Mouse (Mus musculus) intestine, embryonic 15.5 days (tissue): ENCODE measurements around the gene Vps37c. TPM values are rescaled to one million over a fixed set of nuclear protein-coding genes. Genes with fewer than 3 reads are reported as not detected.

Experiments
- ATAC-seq: fragments of 200-750 bp; cut with Nextera tagmentation; 2 replicates; pipeline ENCODE4 v1.8.0; 2017; ENCODE audit warnings: moderate TSS enrichment, moderate library complexity
- H3K27ac ChIP-seq: fragments of 300-500 bp; sonication (generic); 2 replicates; pipeline ENCODE4 v1.5.1; 2015; ENCODE audit warnings: mild to moderate bottlenecking, inconsistent platforms
- H3K27me3 ChIP-seq: fragments of 300-500 bp; sonication (generic); replicated peaks from 2 replicates; pipeline ENCODE4 v1.6.1; 2015; ENCODE audit warnings: inconsistent platforms
- H3K36me3 ChIP-seq: fragments of 300-500 bp; sonication (generic); 2 replicates; pipeline ENCODE4 v1.6.1; 2015; ENCODE audit warnings: inconsistent platforms
- H3K4me1 ChIP-seq: fragments of 300-500 bp; sonication (generic); replicated peaks from 2 replicates; pipeline ENCODE4 v1.6.1; 2015; ENCODE audit warnings: inconsistent platforms
- H3K4me2 ChIP-seq: fragments of 300-500 bp; sonication (generic); replicated peaks from 2 replicates; pipeline ENCODE4 v1.6.1; 2015; ENCODE audit warnings: mild to moderate bottlenecking, inconsistent platforms
- H3K4me3 ChIP-seq: fragments of 300-500 bp; sonication (generic); replicated peaks from 2 replicates; pipeline ENCODE4 v1.5.1; 2015; ENCODE audit warnings: inconsistent platforms
- H3K9ac ChIP-seq: fragments of 300-500 bp; sonication (generic); 2 replicates; pipeline ENCODE4 v1.6.1; 2015; ENCODE audit warnings: inconsistent platforms
- H3K9me3 ChIP-seq: fragments of 300-500 bp; sonication (generic); 2 replicates; pipeline ENCODE4 v1.6.1; 2016; ENCODE audit warnings: inconsistent platforms
- WGBS: fragments of 180-500 bp; shearing (Covaris S2); methylation state at CpG from one replicate; pipeline ENCODE4 v1.1.7; 2015; 5-methylcytosine and 5-hydroxymethylcytosine counted together
- polyA plus RNA-seq: library from polyadenylated mRNA; unstranded; fragments of >200 nt; fragmentation: Nextera tagmentation; extraction: Ambion mirVana; gene quantifications from 2 replicates; pipeline ENCODE4 v1.2.1, GENCODE M21; 2015

The Vps37c gene
- polyA plus RNA-seq, 1 experiment from 2014 or later, result 28.1 TPM

- H3K27me3 ChIP-seq, result no peaks in the 10 kb centered on the region
- no peak overlapping the region for H3K9ac ChIP-seq
- H3K4me1 ChIP-seq, result peaks cover 31% of the 10 kb centered on the region
- 86% methylated on average over 4 of the region's 4 CpGs for WGBS
- no peaks in the 10 kb centered on the region for H3K36me3 ChIP-seq
- 0 out of 2 replicates have a peak overlapping the region, but pooled peaks have one; percentile 67 for H3K4me2 ChIP-seq
- H3K27ac ChIP-seq, result no peak overlapping the region
- H3K4me3 ChIP-seq, result no peak overlapping the region
- no peaks in the 10 kb centered on the region for H3K9me3 ChIP-seq
- no peak for ATAC-seq
Observed at GRCm38 (mm10) chr19:10691121-10691520, 2.6 kb downstream of the Vps37c start.

DNA sequence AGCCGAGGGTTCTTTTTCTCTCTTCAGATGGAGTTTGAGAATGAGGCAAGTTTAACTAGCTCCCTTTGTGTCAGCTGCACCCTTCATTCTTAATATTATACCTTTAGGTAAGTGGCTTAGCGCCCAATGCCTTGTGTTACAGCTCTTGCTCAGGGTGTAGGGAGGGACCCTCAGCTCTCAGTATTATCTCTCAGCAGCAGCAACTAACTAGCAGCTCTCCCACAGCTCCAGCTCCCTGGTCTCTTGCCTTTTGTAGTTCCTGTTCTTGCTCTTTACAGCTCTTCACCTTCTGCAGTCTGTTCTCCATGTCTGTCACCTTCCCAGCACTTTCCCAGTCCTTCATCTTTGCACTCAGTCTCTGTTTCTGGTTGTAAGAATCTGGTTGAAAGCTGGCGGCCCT lies 3.1 kb downstream of the Vps37c start:
- no peak for ATAC-seq
- peaks cover 31% of the 10 kb centered on the region for H3K4me1 ChIP-seq
- H3K9ac ChIP-seq, result no peak overlapping the region
- no peak overlapping the region for H3K4me3 ChIP-seq
- no peaks in the 10 kb centered on the region for H3K36me3 ChIP-seq
- H3K27ac ChIP-seq, result peak overlapping the region; percentile 55; the same call in 1 of the 2 replicates
- no peaks in the 10 kb centered on the region for H3K27me3 ChIP-seq
- 0 out of 2 replicates have a peak overlapping the region, but pooled peaks have one; percentile 4 for H3K4me2 ChIP-seq
- WGBS, result 80% methylated on average over 3 of the region's 3 CpGs
- no peaks in the 10 kb centered on the region for H3K9me3 ChIP-seq

- no peak overlapping the region for H3K9ac ChIP-seq
- H3K4me1 ChIP-seq, result peaks cover 37% of the 10 kb centered on the region
- no peak for ATAC-seq
- H3K4me2 ChIP-seq, result no peak overlapping the region
- WGBS, result 64% methylated on average over 4 of the region's 4 CpGs
- H3K9me3 ChIP-seq, result no peaks in the 10 kb centered on the region
- H3K27ac ChIP-seq, result peak overlapping the region; percentile 55; the same call in 1 of the 2 replicates
- H3K27me3 ChIP-seq, result no peaks in the 10 kb centered on the region
- H3K36me3 ChIP-seq, result no peaks in the 10 kb centered on the region
- H3K4me3 ChIP-seq, result no peak overlapping the region
Observed at GRCm38 (mm10) chr19:10692361-10692760, 3.8 kb downstream of the Vps37c start.

- Histone ChIP-seq H3K9ac (no peak overlapping the region), H3K27ac (no peak overlapping the region), H3K4me2 (no peak overlapping the region), H3K27me3 (no peaks in the 10 kb centered on the region), H3K4me3 (no peak overlapping the region), H3K36me3 (no peaks in the 10 kb centered on the region), H3K9me3 (no peaks in the 10 kb centered on the region), H3K4me1 (peaks cover 48% of the 10 kb centered on the region)
- 85% methylated on average over 10 of the region's 10 CpGs for WGBS
- ATAC-seq, result no peak
Observed at GRCm38 (mm10) chr19:10693926-10694682, 5.6 kb downstream of the Vps37c start.

- no peak overlapping the region for H3K9ac ChIP-seq
- no peak for ATAC-seq
- H3K36me3 ChIP-seq, result no peaks in the 10 kb centered on the region
- peak overlapping the region; percentile 4; the same call in 1 of the 2 replicates for H3K27ac ChIP-seq
- H3K4me2 ChIP-seq, result no peak overlapping the region
- no peaks in the 10 kb centered on the region for H3K27me3 ChIP-seq
- H3K4me1 ChIP-seq, result peaks cover 51% of the 10 kb centered on the region
- no peaks in the 10 kb centered on the region for H3K9me3 ChIP-seq
- WGBS, result 58% methylated on average over 7 of the region's 7 CpGs
- H3K4me3 ChIP-seq, result no peak overlapping the region
Observed at GRCm38 (mm10) chr19:10695801-10696200, 7.3 kb downstream of the Vps37c start.

DNA sequence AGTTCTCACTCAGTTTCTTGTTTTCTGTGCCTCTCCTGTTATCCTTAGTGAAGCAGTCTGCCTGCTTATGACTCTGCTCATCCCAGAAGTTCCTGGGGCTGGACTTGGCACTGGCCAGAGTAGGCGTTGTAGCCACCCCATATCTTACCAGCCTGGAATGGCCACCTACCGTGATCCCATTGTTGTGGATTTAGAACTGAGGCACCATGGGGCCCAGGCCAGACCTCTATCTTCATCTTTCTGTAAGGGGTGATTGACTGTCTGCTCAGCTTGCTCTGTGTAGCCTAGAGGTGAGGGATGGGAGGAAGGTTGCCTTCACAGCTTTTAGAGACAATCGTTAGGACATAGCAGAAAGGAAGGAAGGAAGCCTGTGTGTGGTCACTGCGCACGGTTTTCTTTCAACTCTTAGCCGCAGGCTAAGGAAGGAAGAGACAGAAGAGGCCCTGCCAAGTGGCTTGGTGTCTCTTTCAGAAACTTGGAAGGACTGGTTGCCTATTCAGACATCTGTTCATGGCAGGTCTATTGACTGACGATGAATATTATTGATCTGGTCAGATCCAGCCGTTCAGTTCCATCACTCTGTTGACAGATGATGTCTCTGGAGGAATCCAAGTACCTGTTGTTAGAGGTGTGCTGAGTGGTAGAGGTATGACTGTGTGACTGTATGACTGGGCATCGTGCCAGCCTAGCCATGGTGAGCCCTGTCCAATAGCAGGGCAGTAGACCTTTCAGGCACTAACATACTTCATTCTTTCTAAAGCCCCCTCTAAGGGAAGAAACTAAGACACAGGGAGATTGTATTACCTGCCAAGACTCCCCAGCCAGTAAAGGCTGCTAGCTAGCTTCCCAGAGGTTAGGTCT lies 9.8 kb downstream of the Vps37c start:
- WGBS, result 77% methylated on average over 9 of the region's 9 CpGs
- Histone ChIP-seq H3K9ac (no peak overlapping the region), H3K4me3 (no peak overlapping the region), H3K4me2 (peak overlapping the region; percentile 24; the same call in 1 of the 2 replicates), H3K27ac (peak overlapping the region; percentile 61), H3K9me3 (no peaks in the 10 kb centered on the region), H3K4me1 (peaks cover 55% of the 10 kb centered on the region), H3K27me3 (no peaks in the 10 kb centered on the region), H3K36me3 (no peaks in the 10 kb centered on the region)
- 0 out of 2 replicates have a peak, but pooled peaks have one; percentile 9 for ATAC-seq

- Histone ChIP-seq H3K4me3 (no peak overlapping the region), H3K27me3 (no peaks in the 10 kb centered on the region), H3K4me2 (peak overlapping the region; percentile 24; the same call in 1 of the 2 replicates), H3K4me1 (peaks cover 55% of the 10 kb centered on the region), H3K36me3 (no peaks in the 10 kb centered on the region), H3K9me3 (no peaks in the 10 kb centered on the region), H3K9ac (0 out of 2 replicates have a peak overlapping the region, but pooled peaks have one; percentile 16), H3K27ac (peak overlapping the region; percentile 61)
- 22% methylated on average over 9 of the region's 9 CpGs for whole genome bisulfite sequencing
- peak; percentile 87 for ATAC-seq
Observed at GRCm38 (mm10) chr19:10699851-10700250, 11.3 kb downstream of the Vps37c start.

DNA sequence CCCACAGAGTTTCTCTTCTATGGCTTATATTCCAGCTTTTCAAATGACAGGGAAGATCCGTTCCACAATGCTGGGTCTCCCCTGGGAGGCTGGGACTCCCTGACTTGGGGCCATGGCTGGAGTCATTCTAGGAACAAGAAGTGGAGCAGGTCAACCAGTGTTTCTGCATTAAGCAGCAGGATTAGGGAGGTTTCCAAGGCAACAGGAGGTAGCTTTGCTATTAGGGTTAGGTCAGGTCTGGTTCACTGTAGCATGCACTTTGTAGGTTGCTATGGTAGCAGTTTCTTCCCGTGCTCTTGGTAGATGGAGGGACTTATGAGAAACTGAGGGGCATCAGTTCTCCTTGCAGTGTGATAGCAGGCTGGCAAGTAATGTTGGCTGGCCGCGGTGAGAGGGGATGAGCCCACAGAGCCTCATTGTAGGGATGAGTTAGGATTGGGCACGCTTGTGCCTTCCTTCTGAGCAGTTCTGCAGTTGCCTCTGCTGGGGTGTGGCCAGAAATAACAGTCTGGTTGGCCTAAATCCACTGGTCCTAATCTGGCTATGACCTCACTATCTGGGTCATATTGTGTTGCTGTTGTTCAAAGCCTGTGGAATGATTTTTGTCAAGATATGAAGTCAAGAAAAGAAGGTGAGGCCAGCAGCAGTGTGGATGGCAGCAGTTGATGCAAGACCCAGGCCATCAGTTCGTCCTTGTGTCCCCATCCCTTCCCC lies 12.6 kb downstream of the Vps37c start:
- Histone ChIP-seq H3K27me3 (no peaks in the 10 kb centered on the region), H3K9ac (no peak overlapping the region), H3K4me2 (no peak overlapping the region), H3K36me3 (no peaks in the 10 kb centered on the region), H3K4me1 (peaks cover 45% of the 10 kb centered on the region), H3K9me3 (no peaks in the 10 kb centered on the region), H3K27ac (no peak overlapping the region), H3K4me3 (no peak overlapping the region)
- no peak for ATAC-seq
- 75% methylated on average over 6 of the region's 6 CpGs for WGBS

GRCm38 (mm10) chr19:10702125-10702524 lies 13.6 kb downstream of the Vps37c start:
- Histone ChIP-seq H3K9me3 (no peaks in the 10 kb centered on the region), H3K4me1 (peaks cover 42% of the 10 kb centered on the region), H3K9ac (no peak overlapping the region), H3K4me2 (no peak overlapping the region), H3K27me3 (no peaks in the 10 kb centered on the region), H3K4me3 (no peak overlapping the region), H3K27ac (no peak overlapping the region), H3K36me3 (no peaks in the 10 kb centered on the region; the same call in 1 of the 2 replicates)
- WGBS, result 77% methylated on average over 8 of the region's 8 CpGs
- ATAC-seq, result no peak

DNA sequence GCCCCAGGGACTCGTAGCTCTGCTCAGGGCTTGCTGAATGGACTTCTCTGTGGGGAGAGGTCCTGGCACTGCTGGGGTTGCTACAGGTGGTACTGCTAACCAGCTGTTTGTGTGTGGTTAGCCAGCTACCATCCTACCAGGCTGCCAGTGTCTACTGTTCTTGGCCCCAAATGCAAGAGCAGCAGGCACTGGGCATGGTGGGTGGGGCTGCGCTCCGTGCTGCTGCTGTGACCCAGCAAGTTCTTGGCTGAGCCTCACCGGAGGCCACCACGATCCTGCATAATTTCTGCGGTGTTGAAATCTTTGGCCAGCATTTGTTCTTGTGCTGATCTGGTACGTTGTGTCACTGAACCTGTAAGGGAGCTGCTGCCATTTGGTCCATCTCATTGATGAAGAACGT lies 14.9 kb downstream of the Vps37c start:
- Histone ChIP-seq H3K27me3 (no peaks in the 10 kb centered on the region), H3K36me3 (peaks cover 2% of the 10 kb centered on the region), H3K9ac (no peak overlapping the region), H3K4me1 (peaks cover 28% of the 10 kb centered on the region), H3K27ac (no peak overlapping the region), H3K4me2 (no peak overlapping the region), H3K9me3 (no peaks in the 10 kb centered on the region), H3K4me3 (no peak overlapping the region)
- WGBS, result 90% methylated on average over 8 of the region's 8 CpGs
- ATAC-seq, result no peak

DNA sequence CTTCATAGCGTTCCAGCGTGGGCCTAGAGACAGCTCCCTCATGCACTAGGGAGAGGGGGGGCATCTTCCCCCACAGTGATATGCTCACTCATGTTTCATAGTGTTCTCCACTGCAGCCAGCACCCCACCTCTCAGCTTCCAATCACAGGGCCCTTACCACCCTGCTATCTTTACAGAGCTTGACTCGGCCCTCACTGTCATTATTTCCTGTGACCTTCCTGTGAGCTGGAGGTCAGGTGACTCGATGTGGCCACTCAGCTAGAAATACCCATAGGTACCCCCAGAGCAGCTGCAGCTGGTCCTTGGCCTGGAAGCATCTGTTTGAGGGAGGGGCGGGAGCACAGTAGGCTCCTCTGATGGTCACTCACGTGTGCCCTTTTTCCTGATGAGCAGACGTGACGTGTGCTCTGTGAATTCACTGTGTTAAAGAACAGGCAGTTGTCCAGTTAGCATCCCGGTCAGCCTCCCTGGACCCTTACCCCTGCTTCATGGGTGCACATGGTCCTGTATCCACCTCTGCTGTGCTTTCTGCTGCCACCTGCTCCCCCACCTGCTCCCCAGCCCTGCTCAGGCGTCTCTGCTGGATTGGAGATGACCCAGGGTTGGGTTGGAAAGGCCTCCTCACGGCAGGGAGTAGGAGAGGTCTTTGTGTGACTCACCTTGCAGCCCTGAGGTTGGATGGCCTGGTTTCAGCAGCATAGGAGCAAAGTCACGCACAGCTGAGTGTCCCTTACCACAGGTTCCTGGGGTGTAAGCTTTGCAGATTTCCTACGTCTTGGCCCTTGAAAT lies 18.7 kb downstream of the Vps37c start:
- Histone ChIP-seq H3K27me3 (no peaks in the 10 kb centered on the region), H3K27ac (no peak overlapping the region), H3K4me3 (no peak overlapping the region), H3K4me1 (peaks cover 9% of the 10 kb centered on the region), H3K36me3 (peaks cover 22% of the 10 kb centered on the region), H3K9ac (no peak overlapping the region), H3K4me2 (no peak overlapping the region), H3K9me3 (no peaks in the 10 kb centered on the region)
- ATAC-seq, result no peak
- 80% methylated on average over 13 of the region's 13 CpGs for WGBS
